Mouse (Mus musculus) hindbrain, embryonic 13.5 days (tissue): ENCODE measurements around the gene Epb41l1. TPM values are rescaled to one million over a fixed set of nuclear protein-coding genes. Genes with fewer than 3 reads are reported as not detected.

Source experiments
- ATAC-seq: fragments of 200-750 bp; cut with Nextera tagmentation; 2 replicates; pipeline ENCODE4 v1.8.0; 2017; ENCODE audit warnings: moderate TSS enrichment; ENCODE audit not compliant: low FRiP score
- H3K27ac ChIP-seq: fragments of 300-500 bp; sonication (generic); 2 replicates; pipeline ENCODE4 v1.5.1; 2015; ENCODE audit warnings: inconsistent platforms, mild to moderate bottlenecking, moderate library complexity
- H3K27me3 ChIP-seq: fragments of 300-500 bp; sonication (generic); 2 replicates; pipeline ENCODE4 v1.6.1; 2015; ENCODE audit warnings: mild to moderate bottlenecking, inconsistent platforms
- H3K36me3 ChIP-seq: fragments of 300-500 bp; sonication (generic); 2 replicates; pipeline ENCODE4 v1.6.1; 2015; ENCODE audit warnings: mild to moderate bottlenecking, inconsistent platforms
- H3K4me1 ChIP-seq: fragments of 300-500 bp; sonication (generic); replicated peaks from 2 replicates; pipeline ENCODE4 v1.6.1; 2015; ENCODE audit warnings: inconsistent platforms
- H3K4me2 ChIP-seq: fragments of 300-500 bp; sonication (generic); 2 replicates; pipeline ENCODE4 v1.6.1; 2015; ENCODE audit warnings: inconsistent platforms, mild to moderate bottlenecking, moderate library complexity
- H3K4me3 ChIP-seq: fragments of 300-500 bp; sonication (generic); 2 replicates; pipeline ENCODE4 v1.5.1; 2015; ENCODE audit warnings: mild to moderate bottlenecking, inconsistent platforms
- H3K9ac ChIP-seq: fragments of 300-500 bp; sonication (generic); 2 replicates; pipeline ENCODE4 v1.6.1; 2015; ENCODE audit warnings: mild to moderate bottlenecking, inconsistent platforms
- H3K9me3 ChIP-seq: fragments of 300-500 bp; sonication (generic); 2 replicates; pipeline ENCODE4 v1.6.1; 2016; ENCODE audit warnings: inconsistent platforms
- WGBS: fragments of 180-500 bp; shearing (Covaris S2); methylation state at CpG from one replicate; pipeline ENCODE4 v1.1.7; 2015; 5-methylcytosine and 5-hydroxymethylcytosine counted together
- microRNA-seq: library from miRNA; unstranded; fragments of <30 nt; microRNA quantifications from one replicate; pipeline ENCODE4, GENCODE M21; 2016
- polyA plus RNA-seq: library from polyadenylated mRNA; unstranded; fragments of >200 nt; fragmentation: Nextera tagmentation; extraction: Ambion mirVana; gene quantifications from 2 replicates; pipeline ENCODE4 v1.2.1, GENCODE M21; 2015

Gene Epb41l1
- polyA plus RNA-seq, 1 experiment from 2014 or later: 11.5 TPM

- no peaks in the 10 kb centered on the region for H3K4me1 ChIP-seq
- WGBS: 82% methylated on average over 6 of the region's 6 CpGs
- H3K27ac ChIP-seq: no peak overlapping the region
- ATAC-seq: no peak
- no peak overlapping the region for H3K4me2 ChIP-seq
- H3K4me3 ChIP-seq: no peak overlapping the region
- peaks cover 33% of the 10 kb centered on the region for H3K36me3 ChIP-seq
- no peaks in the 10 kb centered on the region for H3K27me3 ChIP-seq
- no peaks in the 10 kb centered on the region for H3K9me3 ChIP-seq
- no peak overlapping the region for H3K9ac ChIP-seq
Measured at GRCm38 (mm10) chr2:156571521-156571920, 150.8 kb downstream of the Epb41l1 start.

DNA sequence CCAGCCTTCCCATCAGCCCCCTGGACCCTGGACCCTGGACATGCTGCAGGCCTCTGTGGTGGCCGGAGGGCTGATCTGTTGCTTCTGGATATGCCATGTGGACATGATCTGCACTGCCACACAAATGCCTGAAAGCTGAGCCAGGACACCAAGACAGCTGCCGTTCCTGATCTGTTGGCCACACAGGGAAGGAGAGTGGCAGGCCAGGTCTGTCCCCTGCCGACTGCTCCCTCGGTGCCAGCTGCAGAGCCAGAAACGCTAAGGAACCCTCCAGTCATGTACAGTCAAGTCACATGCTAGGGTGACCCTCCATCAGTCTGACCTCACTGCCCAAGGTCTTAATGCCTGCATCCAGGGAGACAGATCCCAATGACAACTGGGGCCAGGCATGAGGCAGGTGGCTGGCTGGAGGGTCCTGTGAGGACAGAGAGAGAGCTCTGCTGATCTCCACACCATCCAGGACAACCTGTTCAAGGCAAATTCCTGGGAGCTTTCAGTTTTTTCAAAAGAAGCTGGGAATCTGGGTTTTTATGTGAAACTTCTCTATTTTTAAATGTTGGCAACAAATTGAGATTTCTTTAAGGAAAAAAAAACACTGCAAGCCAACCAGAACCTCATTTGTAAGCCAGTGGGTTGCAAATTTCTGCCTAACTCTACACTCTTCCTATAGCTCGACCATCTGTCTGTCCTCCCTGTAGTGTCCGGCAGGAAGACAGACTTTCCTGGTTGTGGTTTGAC lies 156.3 kb downstream of the Epb41l1 start:
- WGBS: 86% methylated on average over 7 of the region's 7 CpGs
- H3K4me1 ChIP-seq: no peaks in the 10 kb centered on the region
- H3K27me3 ChIP-seq: no peaks in the 10 kb centered on the region
- H3K36me3 ChIP-seq: no peaks in the 10 kb centered on the region
- H3K9ac ChIP-seq: no peak overlapping the region
- ATAC-seq: no peak
- H3K27ac ChIP-seq: no peak overlapping the region
- H3K4me3 ChIP-seq: no peak overlapping the region
- H3K4me2 ChIP-seq: no peak overlapping the region
- H3K9me3 ChIP-seq: no peaks in the 10 kb centered on the region

- Histone ChIP-seq H3K4me3 (no peak overlapping the region), H3K9ac (no peak overlapping the region), H3K27ac (no peak overlapping the region), H3K9me3 (no peaks in the 10 kb centered on the region), H3K4me1 (peaks cover 13% of the 10 kb centered on the region), H3K36me3 (no peaks in the 10 kb centered on the region), H3K4me2 (no peak overlapping the region), H3K27me3 (no peaks in the 10 kb centered on the region)
- ATAC-seq: no peak
- WGBS: 79% methylated on average over 5 of the region's 5 CpGs
Measured at GRCm38 (mm10) chr2:156580507-156580906, 159.8 kb downstream of the Epb41l1 start.

GRCm38 (mm10) chr2:156581244-156581643 lies 160.5 kb downstream of the Epb41l1 start:
- H3K27ac ChIP-seq: no peak overlapping the region
- ATAC-seq: no peak

DNA sequence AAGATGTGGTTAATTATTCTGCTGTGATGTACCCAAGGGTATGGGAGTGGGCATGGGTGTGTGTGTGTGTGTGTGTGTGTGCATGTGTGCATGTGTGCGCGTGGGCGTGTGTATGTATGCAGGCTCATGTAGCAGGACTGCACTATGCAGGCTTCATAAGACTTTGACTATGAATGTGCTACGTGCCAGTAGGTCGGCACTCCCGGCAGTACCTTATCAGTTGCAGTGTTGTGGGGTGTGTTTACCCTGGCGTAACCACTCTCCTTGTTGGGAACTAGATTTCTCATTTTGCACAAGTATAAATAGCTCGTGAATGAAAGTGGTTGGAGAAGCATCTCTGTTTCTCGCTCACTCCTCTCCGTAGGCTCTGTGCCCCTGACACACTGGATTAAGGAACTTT lies 162.2 kb downstream of the Epb41l1 start:
- no peak overlapping the region for H3K9ac ChIP-seq
- no peak overlapping the region for H3K4me2 ChIP-seq
- H3K36me3 ChIP-seq: no peaks in the 10 kb centered on the region
- no peaks in the 10 kb centered on the region for H3K9me3 ChIP-seq
- H3K4me1 ChIP-seq: peaks cover 17% of the 10 kb centered on the region
- H3K4me3 ChIP-seq: no peak overlapping the region
- H3K27me3 ChIP-seq: no peaks in the 10 kb centered on the region
- H3K27ac ChIP-seq: no peak overlapping the region
- WGBS: 91% methylated on average over 10 of the region's 10 CpGs
- ATAC-seq: no peak

More at GRCm38 (mm10) chr2:156581244-156581643, 160.5 kb downstream of the Epb41l1 start:
- 57% methylated on average over 10 of the region's 10 CpGs for WGBS
- Histone ChIP-seq H3K36me3 (no peaks in the 10 kb centered on the region), H3K9ac (no peak overlapping the region), H3K4me3 (no peak overlapping the region), H3K9me3 (no peaks in the 10 kb centered on the region), H3K27me3 (no peaks in the 10 kb centered on the region), H3K4me1 (peaks cover 17% of the 10 kb centered on the region), H3K4me2 (no peak overlapping the region)

GRCm38 (mm10) chr2:156584154-156584796 lies 163.6 kb downstream of the Epb41l1 start:
- no peaks in the 10 kb centered on the region for H3K36me3 ChIP-seq
- H3K4me2 ChIP-seq: peak overlapping the region; percentile 40; the same call in 1 of the 2 replicates
- no peak overlapping the region for H3K4me3 ChIP-seq
- H3K9ac ChIP-seq: no peak overlapping the region
- H3K4me1 ChIP-seq: peaks cover 17% of the 10 kb centered on the region
- H3K9me3 ChIP-seq: no peaks in the 10 kb centered on the region
- no peaks in the 10 kb centered on the region for H3K27me3 ChIP-seq
- H3K27ac ChIP-seq: no peak overlapping the region
- ATAC-seq: 0 out of 2 replicates have a peak, but pooled peaks have one; percentile 29
- 59% methylated on average over 11 of the region's 11 CpGs for WGBS

- Histone ChIP-seq H3K4me3 (no peak overlapping the region), H3K36me3 (no peaks in the 10 kb centered on the region), H3K4me1 (peaks cover 17% of the 10 kb centered on the region), H3K4me2 (peak overlapping the region; percentile 40), H3K27me3 (no peaks in the 10 kb centered on the region), H3K27ac (no peak overlapping the region), H3K9ac (no peak overlapping the region; the same call in 1 of the 2 replicates), H3K9me3 (no peaks in the 10 kb centered on the region)
- WGBS: 14% methylated on average over 14 of the region's 14 CpGs
- ATAC-seq: peak; percentile 44; the same call in 1 of the 2 replicates
Measured at GRCm38 (mm10) chr2:156584797-156585471, 164.2 kb downstream of the Epb41l1 start.

DNA sequence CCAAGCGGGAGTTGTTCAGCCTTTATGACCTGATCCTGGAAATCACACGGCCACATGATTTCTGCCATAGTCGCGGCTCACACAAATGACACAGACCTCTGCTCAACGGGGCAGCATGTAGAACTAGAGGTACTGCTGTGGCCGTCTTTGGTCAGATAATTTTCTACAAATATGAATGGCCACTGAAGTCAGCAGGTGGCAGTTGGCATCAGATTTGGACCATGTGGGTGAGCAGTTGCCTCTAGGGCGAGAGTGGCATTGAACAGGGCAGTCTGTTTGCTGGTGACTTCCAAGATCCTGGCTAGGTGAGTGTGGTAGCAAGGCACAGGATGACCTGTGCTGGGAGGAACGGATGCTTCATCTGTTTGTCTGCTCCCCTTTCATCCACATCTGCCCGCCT lies 168.8 kb downstream of the Epb41l1 start:
- ATAC-seq: no peak
- Histone ChIP-seq H3K27me3 (no peaks in the 10 kb centered on the region), H3K4me1 (peaks cover 14% of the 10 kb centered on the region), H3K27ac (no peak overlapping the region), H3K4me3 (no peak overlapping the region), H3K36me3 (no peaks in the 10 kb centered on the region), H3K9me3 (no peaks in the 10 kb centered on the region), H3K4me2 (no peak overlapping the region), H3K9ac (no peak overlapping the region)
- WGBS: 93% methylated on average over 9 of the region's 9 CpGs

Small RNA genes within 50 kb of the gene (microRNA-seq; reads per million reads assigned to microRNA genes)
- not detected for gene Gm22758

Other genes starting within 250 kb of the Epb41l1 start
- gene Rbm39, start 240.7 kb upstream of the Epb41l1 start, polyA plus RNA-seq: 563 and 565 TPM in 2 replicates
- 102 and 107 TPM in 2 replicates for gene Phf20, start 224.4 kb upstream of the Epb41l1 start, polyA plus RNA-seq
- 6.3 and 7.7 TPM in 2 replicates for gene Cnbd2, start 108.6 kb upstream of the Epb41l1 start, polyA plus RNA-seq
- 84.7 and 95.3 TPM in 2 replicates for gene Scand1, start 108.2 kb upstream of the Epb41l1 start, polyA plus RNA-seq
- 45.7 and 46.5 TPM in 2 replicates for gene Aar2, start 126.7 kb downstream of the Epb41l1 start, polyA plus RNA-seq
- gene Dlgap4, start 192.8 kb downstream of the Epb41l1 start, polyA plus RNA-seq: 232 and 238 TPM in 2 replicates